Mouse (Mus musculus): ENCODE measurements at regions not wholly inside any gene's neighbourhood (a gene's known extent, or its start where the extent isn't known, plus 50 kb on each side); places are given as distances from the start of the nearest gene placed in this dataset.

- no peak overlapping the region for H3K9ac ChIP-seq (ENCODE audit: low read length)
- H3K27me3 ChIP-seq (replicated peaks; ENCODE audit: control insufficient read depth, insufficient read depth, low read length): no peaks in the 10 kb centered on the region
- H3K4me3 ChIP-seq (ENCODE audit: low read depth, low read length): no peak overlapping the region
- no peak overlapping the region for H3K27ac ChIP-seq (ENCODE audit: low read depth)
- no peaks in the 10 kb centered on the region for H3K9me3 ChIP-seq (ENCODE audit: control insufficient read depth, low read length)
- H3K36me3 ChIP-seq (ENCODE audit: control insufficient read depth, insufficient read depth, low read length): no peaks in the 10 kb centered on the region
- 68% methylated on average over 5 of the region's 5 CpGs for WGBS
- ATAC-seq (replicated peaks; ENCODE audit: low FRiP score, low TSS enrichment, low read depth) (no peak), DNase-seq (ENCODE audit: low spot score) (no peak)
- H3K4me1 ChIP-seq (replicated peaks; ENCODE audit: control insufficient read depth, insufficient read depth, low read length): no peaks in the 10 kb centered on the region
- H3K4me2 ChIP-seq (ENCODE audit: low read length): no peak overlapping the region
Measured at GRCm38 (mm10) chr14:58938601-58938970, 204.1 kb downstream of the 1700129C05Rik start.

DNA sequence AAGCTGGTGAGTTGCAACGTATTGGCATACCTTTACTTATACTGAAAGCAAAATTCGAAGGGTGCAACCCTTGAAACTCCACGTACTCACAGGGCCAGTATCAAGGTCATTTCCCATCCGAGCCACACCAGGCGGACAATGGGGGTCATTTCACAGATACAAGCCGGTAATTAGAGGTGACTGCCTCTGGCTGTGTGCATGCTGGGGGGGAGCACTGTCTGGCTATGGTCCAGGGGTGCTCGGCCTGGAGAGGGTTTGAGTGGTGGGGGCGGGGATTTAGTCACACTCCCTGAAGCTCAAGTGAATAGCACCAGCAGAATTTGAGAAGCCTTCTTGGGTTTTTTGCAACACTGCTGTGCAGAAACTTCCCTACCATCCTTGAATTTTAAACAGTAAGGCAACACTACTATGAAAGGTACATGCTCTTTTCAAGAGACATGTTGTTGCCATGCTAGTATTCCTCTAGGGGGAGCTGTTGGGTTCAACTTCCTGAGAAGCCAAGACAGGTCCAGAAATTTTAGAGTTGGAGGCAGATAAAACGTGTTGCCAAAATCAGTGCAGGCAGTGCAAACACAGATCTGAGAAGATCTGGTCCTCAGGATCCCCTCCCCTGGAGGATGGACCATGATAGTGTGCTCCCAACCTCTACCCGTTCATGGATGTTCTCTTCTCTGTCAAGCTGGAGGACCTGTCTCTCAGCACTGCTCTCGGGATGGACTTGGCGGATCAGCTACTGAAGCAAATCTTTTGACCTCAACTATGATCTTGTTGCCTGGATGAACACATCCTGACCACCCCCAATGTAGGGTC, 204.7 kb downstream of the 1700129C05Rik start:
- no peaks in the 10 kb centered on the region for H3K4me1 ChIP-seq (replicated peaks; ENCODE audit: control insufficient read depth, insufficient read depth, low read length)
- H3K4me2 ChIP-seq (ENCODE audit: low read length): no peak overlapping the region
- WGBS: 65% methylated on average over 12 of the region's 12 CpGs
- H3K9ac ChIP-seq (ENCODE audit: low read length): no peak overlapping the region
- H3K27ac ChIP-seq (ENCODE audit: low read depth): no peak overlapping the region
- no peaks in the 10 kb centered on the region for H3K9me3 ChIP-seq (ENCODE audit: control insufficient read depth, low read length)
- no peak for ATAC-seq (replicated peaks; ENCODE audit: low FRiP score, low TSS enrichment, low read depth)
- no peaks in the 10 kb centered on the region for H3K36me3 ChIP-seq (ENCODE audit: control insufficient read depth, insufficient read depth, low read length)
- no peak overlapping the region for H3K4me3 ChIP-seq (ENCODE audit: low read depth, low read length)
- DNase-seq (ENCODE audit: low spot score): no peak
- no peaks in the 10 kb centered on the region for H3K27me3 ChIP-seq (replicated peaks; ENCODE audit: control insufficient read depth, insufficient read depth, low read length)

DNA sequence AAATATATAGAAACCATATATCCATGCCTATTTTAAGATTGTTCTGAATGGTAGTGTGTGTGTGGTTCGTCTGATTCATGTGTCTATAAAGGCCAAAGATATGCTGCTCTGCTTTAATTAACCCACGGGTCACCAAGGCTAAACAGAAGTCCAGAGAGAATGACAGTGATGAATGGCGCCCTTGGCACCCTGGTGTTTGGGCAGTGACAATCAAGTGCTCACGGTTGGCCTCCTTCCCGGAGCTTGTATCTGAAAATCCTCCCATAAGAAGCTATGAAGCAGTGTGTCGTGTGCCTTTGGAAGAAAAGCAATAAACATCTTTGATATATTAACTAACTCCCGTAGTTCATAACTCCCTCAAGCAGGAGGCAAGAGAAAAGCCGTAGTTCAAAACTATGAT, 205.4 kb downstream of the 1700129C05Rik start:
- Histone ChIP-seq H3K4me3 (ENCODE audit: low read depth, low read length) (no peak overlapping the region), H3K4me1 (replicated peaks; ENCODE audit: control insufficient read depth, insufficient read depth, low read length) (no peaks in the 10 kb centered on the region), H3K9ac (ENCODE audit: low read length) (no peak overlapping the region), H3K27ac (ENCODE audit: low read depth) (no peak overlapping the region), H3K36me3 (ENCODE audit: control insufficient read depth, insufficient read depth, low read length) (no peaks in the 10 kb centered on the region), H3K27me3 (replicated peaks; ENCODE audit: control insufficient read depth, insufficient read depth, low read length) (no peaks in the 10 kb centered on the region), H3K4me2 (ENCODE audit: low read length) (no peak overlapping the region), H3K9me3 (ENCODE audit: control insufficient read depth, low read length) (no peaks in the 10 kb centered on the region)
- WGBS: 33% methylated on average over 8 of the region's 8 CpGs
- no peak for ATAC-seq (replicated peaks; ENCODE audit: low FRiP score, low TSS enrichment, low read depth)
- DNase-seq (ENCODE audit: low spot score): no peak

DNA sequence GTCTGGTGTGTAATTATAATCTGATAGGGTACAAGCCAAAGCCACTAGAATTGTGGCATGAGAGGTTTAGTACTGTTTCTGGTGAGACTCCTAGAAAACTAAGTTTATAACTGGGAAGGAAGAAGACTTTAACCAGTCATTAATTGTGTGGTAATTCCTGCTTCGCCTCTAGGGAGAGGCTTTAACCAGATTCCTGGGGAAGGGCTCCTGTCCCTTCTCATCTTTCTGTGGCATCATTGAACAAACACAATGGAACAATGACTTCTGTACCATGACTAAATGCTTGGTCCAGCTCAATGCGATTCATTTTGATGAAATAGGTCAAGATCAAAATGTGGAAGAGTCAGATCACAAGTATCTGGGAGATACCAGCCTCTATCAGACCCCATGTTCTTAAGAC, 206.6 kb downstream of the 1700129C05Rik start:
- no peak for DNase-seq (ENCODE audit: low spot score)
- ATAC-seq (replicated peaks; ENCODE audit: low FRiP score, low TSS enrichment, low read depth): no peak
- Histone ChIP-seq H3K9ac (ENCODE audit: low read length) (no peak overlapping the region), H3K27ac (ENCODE audit: low read depth) (no peak overlapping the region), H3K4me3 (ENCODE audit: low read depth, low read length) (no peak overlapping the region), H3K9me3 (ENCODE audit: control insufficient read depth, low read length) (no peaks in the 10 kb centered on the region), H3K36me3 (ENCODE audit: control insufficient read depth, insufficient read depth, low read length) (no peaks in the 10 kb centered on the region), H3K4me2 (ENCODE audit: low read length) (no peak overlapping the region), H3K27me3 (replicated peaks; ENCODE audit: control insufficient read depth, insufficient read depth, low read length) (no peaks in the 10 kb centered on the region), H3K4me1 (replicated peaks; ENCODE audit: control insufficient read depth, insufficient read depth, low read length) (no peaks in the 10 kb centered on the region)
- 88% methylated on average over 2 of the region's 2 CpGs for WGBS

DNA sequence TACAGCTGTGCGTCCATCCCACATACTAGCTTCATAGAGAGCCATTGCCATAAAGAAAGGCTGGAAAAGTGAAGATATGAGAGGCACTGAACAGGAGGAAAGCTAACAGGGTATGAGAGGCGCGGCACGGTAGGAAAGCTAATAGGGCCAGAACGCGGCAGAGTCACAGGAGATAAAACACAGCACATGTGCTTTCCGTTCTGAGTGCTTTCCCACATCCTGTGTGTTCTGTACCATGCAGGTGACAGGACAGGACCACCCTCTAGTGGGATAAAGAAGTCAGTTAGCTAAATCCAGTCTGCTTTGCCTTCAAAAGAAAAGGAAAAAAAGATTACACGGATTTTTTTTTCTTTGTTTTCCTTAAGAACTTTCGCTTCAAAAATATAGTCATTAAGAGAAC, 224.8 kb downstream of the 1700129C05Rik start:
- Histone ChIP-seq H3K36me3 (ENCODE audit: control insufficient read depth, insufficient read depth, low read length) (no peaks in the 10 kb centered on the region), H3K4me2 (ENCODE audit: low read length) (no peak overlapping the region), H3K27me3 (replicated peaks; ENCODE audit: control insufficient read depth, insufficient read depth, low read length) (no peaks in the 10 kb centered on the region), H3K27ac (ENCODE audit: low read depth) (no peak overlapping the region), H3K4me3 (ENCODE audit: low read depth, low read length) (no peak overlapping the region), H3K9me3 (ENCODE audit: control insufficient read depth, low read length) (no peaks in the 10 kb centered on the region), H3K9ac (ENCODE audit: low read length) (no peak overlapping the region), H3K4me1 (replicated peaks; ENCODE audit: control insufficient read depth, insufficient read depth, low read length) (no peaks in the 10 kb centered on the region)
- no peak for DNase-seq (ENCODE audit: low spot score)
- whole genome bisulfite sequencing: 47% methylated on average over 9 of the region's 9 CpGs
- ATAC-seq (replicated peaks; ENCODE audit: low FRiP score, low TSS enrichment, low read depth): no peak

- ATAC-seq (replicated peaks; ENCODE audit: low FRiP score, low TSS enrichment, low read depth) (no peak), DNase-seq (ENCODE audit: low spot score) (no peak)
- WGBS: 85% methylated on average over 3 of the region's 3 CpGs
- Histone ChIP-seq H3K4me1 (replicated peaks; ENCODE audit: control insufficient read depth, insufficient read depth, low read length) (no peaks in the 10 kb centered on the region), H3K4me3 (ENCODE audit: low read depth, low read length) (no peak overlapping the region), H3K36me3 (ENCODE audit: control insufficient read depth, insufficient read depth, low read length) (no peaks in the 10 kb centered on the region), H3K27me3 (replicated peaks; ENCODE audit: control insufficient read depth, insufficient read depth, low read length) (no peaks in the 10 kb centered on the region), H3K27ac (ENCODE audit: low read depth) (no peak overlapping the region), H3K9ac (ENCODE audit: low read length) (no peak overlapping the region), H3K4me2 (ENCODE audit: low read length) (no peak overlapping the region), H3K9me3 (ENCODE audit: control insufficient read depth, low read length) (no peaks in the 10 kb centered on the region)
Measured at GRCm38 (mm10) chr14:58917228-58917627, 225.5 kb downstream of the 1700129C05Rik start.

DNA sequence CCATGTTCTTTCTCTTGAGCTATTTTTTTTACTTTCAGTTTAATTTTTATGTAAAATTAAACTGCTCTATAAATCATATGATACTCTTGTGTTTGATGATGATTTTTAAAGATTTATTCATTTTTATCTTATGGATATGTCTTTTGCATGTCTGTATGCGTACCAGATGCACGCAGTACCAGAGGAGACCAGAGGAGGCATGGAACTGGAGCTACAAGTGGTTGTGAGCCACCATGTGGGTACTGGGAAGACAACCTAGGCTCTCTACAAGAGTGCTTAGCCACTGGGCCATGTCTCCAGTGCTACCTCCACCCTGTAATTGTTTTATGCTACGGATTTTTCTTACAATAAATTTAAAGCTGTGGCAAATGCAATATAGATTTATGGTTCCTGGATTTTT, 227.8 kb downstream of the 1700129C05Rik start:
- no peak for ATAC-seq (replicated peaks; ENCODE audit: low FRiP score, low TSS enrichment, low read depth)
- Histone ChIP-seq H3K36me3 (ENCODE audit: control insufficient read depth, insufficient read depth, low read length) (no peaks in the 10 kb centered on the region), H3K4me3 (ENCODE audit: low read depth, low read length) (no peak overlapping the region), H3K27me3 (replicated peaks; ENCODE audit: control insufficient read depth, insufficient read depth, low read length) (no peaks in the 10 kb centered on the region), H3K27ac (ENCODE audit: low read depth) (no peak overlapping the region), H3K4me2 (ENCODE audit: low read length) (no peak overlapping the region), H3K4me1 (replicated peaks; ENCODE audit: control insufficient read depth, insufficient read depth, low read length) (no peaks in the 10 kb centered on the region), H3K9me3 (ENCODE audit: control insufficient read depth, low read length) (peaks cover 4% of the 10 kb centered on the region; the same call in 1 of the 2 replicates), H3K9ac (ENCODE audit: low read length) (no peak overlapping the region)
- no peak for DNase-seq (ENCODE audit: low spot score)
- WGBS: 93% methylated on average over 3 of the region's 3 CpGs

- DNase-seq (ENCODE audit: low spot score): no peak
- Histone ChIP-seq H3K4me1 (replicated peaks; ENCODE audit: control insufficient read depth, insufficient read depth, low read length) (no peaks in the 10 kb centered on the region), H3K36me3 (ENCODE audit: control insufficient read depth, insufficient read depth, low read length) (no peaks in the 10 kb centered on the region), H3K27ac (ENCODE audit: low read depth) (no peak overlapping the region), H3K9me3 (ENCODE audit: control insufficient read depth, low read length) (peaks cover 4% of the 10 kb centered on the region; the same call in 1 of the 2 replicates), H3K9ac (ENCODE audit: low read length) (no peak overlapping the region), H3K4me2 (ENCODE audit: low read length) (no peak overlapping the region), H3K4me3 (ENCODE audit: low read depth, low read length) (no peak overlapping the region), H3K27me3 (replicated peaks; ENCODE audit: control insufficient read depth, insufficient read depth, low read length) (no peaks in the 10 kb centered on the region)
- WGBS: 94% methylated on average over 1 of the region's 1 CpGs
- ATAC-seq (replicated peaks; ENCODE audit: low FRiP score, low TSS enrichment, low read depth): no peak
Measured at GRCm38 (mm10) chr14:58910846-58911245, 231.8 kb downstream of the 1700129C05Rik start.

- H3K36me3 ChIP-seq (ENCODE audit: control insufficient read depth, insufficient read depth, low read length): no peaks in the 10 kb centered on the region
- H3K9ac ChIP-seq (ENCODE audit: low read length): no peak overlapping the region
- no peak overlapping the region for H3K27ac ChIP-seq (ENCODE audit: low read depth)
- ATAC-seq (replicated peaks; ENCODE audit: low FRiP score, low TSS enrichment, low read depth) (no peak), DNase-seq (ENCODE audit: low spot score) (no peak)
- peaks cover 4% of the 10 kb centered on the region; the same call in 1 of the 2 replicates for H3K9me3 ChIP-seq (ENCODE audit: control insufficient read depth, low read length)
- H3K27me3 ChIP-seq (replicated peaks; ENCODE audit: control insufficient read depth, insufficient read depth, low read length): no peaks in the 10 kb centered on the region
- no peak overlapping the region for H3K4me3 ChIP-seq (ENCODE audit: low read depth, low read length)
- H3K4me1 ChIP-seq (replicated peaks; ENCODE audit: control insufficient read depth, insufficient read depth, low read length): no peaks in the 10 kb centered on the region
- WGBS: 73% methylated on average over 3 of the region's 3 CpGs
- no peak overlapping the region for H3K4me2 ChIP-seq (ENCODE audit: low read length)
Measured at GRCm38 (mm10) chr14:58907932-58908331, 234.8 kb downstream of the 1700129C05Rik start.

Data from intestine, embryonic 14.5 days (tissue).